Mouse (Mus musculus): ENCODE data around the gene Arf5.

The Arf5 gene

GRCm38 (mm10) chr6:28423313-28423712 lies at the start of gene Arf5:
Gene Arf5 (plus strand): TSS chr6:28423560.
- DNase-seq (ENCODE audit: low spot score): peak; percentile 93

GRCm38 (mm10) chr6:28381983-28382382 lies 41.4 kb upstream of the Arf5 start:
- DNase-seq (ENCODE audit: low spot score): no peak

- no peak for DNase-seq (ENCODE audit: low spot score)
Measured at GRCm38 (mm10) chr6:28385169-28385568, 38.2 kb upstream of the Arf5 start.

- DNase-seq (ENCODE audit: low spot score): no peak
Measured at GRCm38 (mm10) chr6:28389038-28389437, 34.3 kb upstream of the Arf5 start.

GRCm38 (mm10) chr6:28396051-28396852 lies 27.1 kb upstream of the Arf5 start:
- DNase-seq (ENCODE audit: low spot score): no peak

- DNase-seq (ENCODE audit: low spot score): no peak
Measured at GRCm38 (mm10) chr6:28396853-28397457, 26.4 kb upstream of the Arf5 start.

GRCm38 (mm10) chr6:28397681-28398203 lies 25.6 kb upstream of the Arf5 start, which contains the start of gene Zfp800:
Gene Zfp800 (minus strand): TSS chr6:28398005.
- DNase-seq (ENCODE audit: low spot score): no peak

GRCm38 (mm10) chr6:28398726-28399125 lies 24.6 kb upstream of the Arf5 start:
- no peak for DNase-seq (ENCODE audit: low spot score)

GRCm38 (mm10) chr6:28399791-28400190 lies 23.6 kb upstream of the Arf5 start:
- no peak for DNase-seq (ENCODE audit: low spot score)

GRCm38 (mm10) chr6:28410053-28410452 lies 13.3 kb upstream of the Arf5 start:
- DNase-seq (ENCODE audit: low spot score): no peak

GRCm38 (mm10) chr6:28411236-28411635 lies 12.1 kb upstream of the Arf5 start:
- DNase-seq (ENCODE audit: low spot score): no peak

- no peak for DNase-seq (ENCODE audit: low spot score)
Measured at GRCm38 (mm10) chr6:28416981-28417380, 6.4 kb upstream of the Arf5 start.

GRCm38 (mm10) chr6:28418449-28418848 lies 4.9 kb upstream of the Arf5 start:
- no peak for DNase-seq (ENCODE audit: low spot score)

- DNase-seq (ENCODE audit: low spot score): no peak
Measured at GRCm38 (mm10) chr6:28419673-28420072, 3.7 kb upstream of the Arf5 start.

- no peak for DNase-seq (ENCODE audit: low spot score)
Measured at GRCm38 (mm10) chr6:28420361-28420760, 3.0 kb upstream of the Arf5 start.

GRCm38 (mm10) chr6:28420865-28421264 lies 2.5 kb upstream of the Arf5 start:
- DNase-seq (ENCODE audit: low spot score): no peak

GRCm38 (mm10) chr6:28421469-28422000 lies 1.8 kb upstream of the Arf5 start:
- DNase-seq (ENCODE audit: low spot score): peak; percentile 98

GRCm38 (mm10) chr6:28422651-28423290 lies 589 bp upstream of the Arf5 start:
- no peak for DNase-seq (ENCODE audit: low spot score)

- DNase-seq (ENCODE audit: low spot score): peak; percentile 61
Measured at GRCm38 (mm10) chr6:28423767-28424695, 671 bp downstream of the Arf5 start.

GRCm38 (mm10) chr6:28425019-28425418 lies 1.7 kb downstream of the Arf5 start:
- DNase-seq (ENCODE audit: low spot score): no peak

- DNase-seq (ENCODE audit: low spot score): no peak
Measured at GRCm38 (mm10) chr6:28427096-28427839, 3.9 kb downstream of the Arf5 start, which contains the start of gene Fscn3. Gene Fscn3 (plus strand): TSS chr6:28427789.

Measured in spleen, adult 12 weeks (tissue).